In genomic region chr13:57782107-57782561, GRCm38 (mm10) we compare ENCODE assay signal across 19 mouse cellular contexts.
DNase-seq lines count a peak whose midpoint lies in the region; ATAC-seq lines count a peak whose summit lies in the region.
"Had no signal": no experiment of that assay in that cellular context is flagged by ENCODE, and none has a peak within 500 bp of the region (broad histone marks: within the 10 kb centered on the region; RNA-seq: fewer than 3 reads in every experiment).

No protein-coding gene starts in this region.

- no peak for DNase-seq in midbrain, embryonic 14.5 days
- no peak for DNase-seq in midbrain, embryonic 11.5 days (ENCODE audit: low spot score, missing footprints)
- DNase-seq in cerebellum, adult 11-12 months, result peak; percentile 77
- peak; percentile 77 to 82 for DNase-seq in cerebellum, postnatal 10 days
- no peak for DNase-seq in spleen, adult 18-20 months
- no peak for DNase-seq in ovary, postnatal 10 days (ENCODE audit: low spot score)
- no peak for DNase-seq in liver, embryonic 11.5 days (ENCODE audit: low spot score)
- DNase-seq: adrenal gland, adult 2 months; gastrocnemius, adult 2 months; heart, postnatal 10 days; lung, adult 18-20 months; lung, postnatal 14 days; thymus, postnatal 14 days had no signal

- WGBS in midbrain, embryonic 14.5 days, result 80% methylated on average over 6 of the region's 6 CpGs
- WGBS in midbrain, embryonic 11.5 days, result 78% methylated on average over 6 of the region's 6 CpGs
- 79% methylated on average over 6 of the region's 6 CpGs for WGBS in liver, embryonic 11.5 days

- ATAC-seq in midbrain, embryonic 14.5 days (ENCODE audit: low FRiP score, low TSS enrichment), result no peak
- ATAC-seq in midbrain, embryonic 11.5 days (ENCODE audit: low FRiP score), result no peak
- no peak for ATAC-seq in liver, embryonic 11.5 days (replicated peaks; ENCODE audit: low FRiP score)
- ATAC-seq: intestine, postnatal 0 days had no signal

- H3K9me3 ChIP-seq in midbrain, embryonic 14.5 days (ENCODE audit: control insufficient read depth, low read length), result no peaks in the 10 kb centered on the region
- H3K9me3 ChIP-seq in midbrain, embryonic 11.5 days (ENCODE audit: control insufficient read depth, low read length), result no peaks in the 10 kb centered on the region; the same call in 1 of the 2 replicates
- peaks cover 5% of the 10 kb centered on the region for H3K9me3 ChIP-seq in liver, embryonic 11.5 days (ENCODE audit: control insufficient read depth, low read length)
- H3K9me3 ChIP-seq: neural tube, embryonic 15.5 days had no signal

- no peak overlapping the region for H3K4me2 ChIP-seq in midbrain, embryonic 14.5 days (ENCODE audit: low read length)
- H3K4me2 ChIP-seq in midbrain, embryonic 11.5 days, result no peak overlapping the region
- no peak overlapping the region for H3K4me2 ChIP-seq in liver, embryonic 11.5 days
- H3K4me2 ChIP-seq: forebrain, embryonic 12.5 days; heart, embryonic 11.5 days; hindbrain, embryonic 14.5 days; neural tube, embryonic 15.5 days had no signal

- 0 out of 2 replicates have a peak overlapping the region, but pooled peaks have one; percentile 26 for H3K27ac ChIP-seq in midbrain, embryonic 14.5 days (replicated peaks; ENCODE audit: low read depth, low read length)
- no peak overlapping the region for H3K27ac ChIP-seq in midbrain, embryonic 11.5 days (ENCODE audit: low read depth, low read length)
- no peak overlapping the region for H3K27ac ChIP-seq in liver, embryonic 11.5 days (ENCODE audit: low read depth, low read length)
- H3K27ac ChIP-seq: forebrain, embryonic 12.5 days; gastrocnemius, adult 2 months; hindbrain, embryonic 14.5 days; limb, embryonic 10.5 days; neural tube, embryonic 15.5 days had no signal

- H3K4me3 ChIP-seq in midbrain, embryonic 14.5 days (replicated peaks; ENCODE audit: low read depth, low read length), result no peak overlapping the region
- H3K4me3 ChIP-seq in midbrain, embryonic 11.5 days (ENCODE audit: low read depth, low read length), result no peak overlapping the region
- no peak overlapping the region for H3K4me3 ChIP-seq in liver, embryonic 11.5 days (ENCODE audit: low read depth, low read length)
- H3K4me3 ChIP-seq: forebrain, embryonic 12.5 days; gastrocnemius, adult 2 months; limb, embryonic 10.5 days; neural tube, embryonic 15.5 days had no signal

- no peaks in the 10 kb centered on the region for H3K27me3 ChIP-seq in midbrain, embryonic 14.5 days (ENCODE audit: control insufficient read depth, insufficient read depth, low read length)
- no peaks in the 10 kb centered on the region for H3K27me3 ChIP-seq in midbrain, embryonic 11.5 days (ENCODE audit: control insufficient read depth, insufficient read depth, low read length)
- H3K27me3 ChIP-seq in liver, embryonic 11.5 days (replicated peaks; ENCODE audit: control insufficient read depth, insufficient read depth, low read length), result no peaks in the 10 kb centered on the region
- H3K27me3 ChIP-seq: forebrain, embryonic 12.5 days; neural tube, embryonic 15.5 days had no signal

- H3K36me3 ChIP-seq in midbrain, embryonic 14.5 days (ENCODE audit: control insufficient read depth, insufficient read depth, low read length), result no peaks in the 10 kb centered on the region
- no peaks in the 10 kb centered on the region for H3K36me3 ChIP-seq in midbrain, embryonic 11.5 days (ENCODE audit: control insufficient read depth, insufficient read depth, low read length)
- H3K36me3 ChIP-seq in liver, embryonic 11.5 days (ENCODE audit: control insufficient read depth, insufficient read depth, low read length), result no peaks in the 10 kb centered on the region
- H3K36me3 ChIP-seq: forebrain, embryonic 12.5 days; limb, embryonic 10.5 days; neural tube, embryonic 15.5 days had no signal

- no peak overlapping the region for H3K9ac ChIP-seq in midbrain, embryonic 14.5 days (replicated peaks; ENCODE audit: low read length)
- no peak overlapping the region for H3K9ac ChIP-seq in midbrain, embryonic 11.5 days (ENCODE audit: low read length)
- no peak overlapping the region for H3K9ac ChIP-seq in liver, embryonic 11.5 days (ENCODE audit: low read depth, low read length)
- H3K9ac ChIP-seq: forebrain, embryonic 12.5 days; hindbrain, embryonic 14.5 days; neural tube, embryonic 15.5 days had no signal

- peaks cover 6% of the 10 kb centered on the region; the same call in 1 of the 2 replicates for H3K4me1 ChIP-seq in midbrain, embryonic 14.5 days (ENCODE audit: control insufficient read depth, insufficient read depth, low read length)
- H3K4me1 ChIP-seq in midbrain, embryonic 11.5 days (ENCODE audit: control insufficient read depth, insufficient read depth, low read length), result peaks cover 2% of the 10 kb centered on the region; the same call in 1 of the 2 replicates
- H3K4me1 ChIP-seq in liver, embryonic 11.5 days (replicated peaks; ENCODE audit: control insufficient read depth, insufficient read depth, low read length), result no peaks in the 10 kb centered on the region
- H3K4me1 ChIP-seq: forebrain, embryonic 12.5 days had no signal

Comparison
In these comparisons a context has a peak if more than half of its experiments do, and no peak if none do; other contexts are left out.
1. DNase-seq: peak in cerebellum, adult 11-12 months (single experiment) and cerebellum, postnatal 10 days (2 of 2); none in midbrain, embryonic 14.5 days (single experiment), midbrain, embryonic 11.5 days (single experiment), spleen, adult 18-20 months (0 of 2), ovary, postnatal 10 days (single experiment) and liver, embryonic 11.5 days (single experiment).